Mouse (Mus musculus) neutrophil, adult 83 days (primary cell): ENCODE measurements around the gene Arsb. TPM values are rescaled to one million over a fixed set of nuclear protein-coding genes. Genes with fewer than 3 reads are reported as not detected.

Experiments
- total RNA-seq, 2 experiments: library from RNA; stranded (reverse); gene quantifications; one replicate each; pipeline ENCODE4 v1.2.4; 2023

The Arsb gene
- total RNA-seq: 10 to 100 TPM; 47.2 to 51.9 TPM

GRCm38 (mm10) chr13:93771588-93772278 is at the start of gene Arsb:
Arsb (plus strand) TSS chr13:93771630.

Other genes with a start within 250 kb of the Arsb start
- not detected for gene Bhmt, start 133.7 kb upstream of the Arsb start, total RNA-seq
- not detected for gene Bhmt2, start 97.3 kb upstream of the Arsb start, total RNA-seq
- not detected for gene Dmgdh, start 97.2 kb upstream of the Arsb start, total RNA-seq